Mouse (Mus musculus) limb, embryonic 14.5 days (tissue): ENCODE measurements at regions not wholly inside any gene's neighbourhood (a gene's known extent, or its start where the extent isn't known, plus 50 kb on each side); places are given as distances from the start of the nearest gene placed in this dataset.

ENCODE experiments used
- ATAC-seq: fragments of 200-750 bp; cut with Nextera tagmentation; 2 replicates; pipeline ENCODE4 v1.8.0; 2017; ENCODE audit warnings: low read depth, moderate number of reproducible peaks, moderate TSS enrichment; ENCODE audit not compliant: low FRiP score
- DNase-seq: peaks from one replicate; pipeline ENCODE4 v3.0.0-alpha.2; 2015; ENCODE audit warnings: low spot score
- H3K27ac ChIP-seq: fragments of 300-500 bp; sonication (generic); replicated peaks from 2 replicates; pipeline ENCODE4 v1.5.1; 2014; ENCODE audit warnings: low read depth, mild to moderate bottlenecking, low read length, moderate library complexity, mixed read lengths
- H3K27me3 ChIP-seq: fragments of 300-500 bp; sonication (generic); 2 replicates; pipeline ENCODE4 v1.6.1; 2014; ENCODE audit warnings: low read length, mixed read lengths; ENCODE audit not compliant: control insufficient read depth, insufficient read depth
- H3K36me3 ChIP-seq: fragments of 300-500 bp; sonication (generic); 2 replicates; pipeline ENCODE4 v1.6.1; 2014; ENCODE audit warnings: mild to moderate bottlenecking, low read length, moderate library complexity, mixed read lengths; ENCODE audit not compliant: control insufficient read depth, insufficient read depth
- H3K4me1 ChIP-seq: fragments of 300-500 bp; sonication (generic); 2 replicates; pipeline ENCODE4 v1.6.1; 2014; ENCODE audit warnings: antibody characterized with exemption, low read length, mixed read lengths; ENCODE audit not compliant: control insufficient read depth, insufficient read depth
- H3K4me2 ChIP-seq: fragments of 300-500 bp; sonication (generic); replicated peaks from 2 replicates; pipeline ENCODE4 v1.6.1; 2014; ENCODE audit warnings: low read depth, mild to moderate bottlenecking, low read length, moderate library complexity; ENCODE audit not compliant: severe bottlenecking
- H3K4me3 ChIP-seq: fragments of 300-500 bp; sonication (generic); replicated peaks from 2 replicates; pipeline ENCODE4 v1.5.1; 2014; ENCODE audit warnings: low read length
- H3K9ac ChIP-seq: fragments of 300-500 bp; sonication (generic); 2 replicates; pipeline ENCODE4 v1.6.1; 2014; ENCODE audit warnings: mild to moderate bottlenecking, low read depth, low read length, moderate library complexity; ENCODE audit not compliant: severe bottlenecking
- H3K9me3 ChIP-seq: fragments of 300-500 bp; sonication (generic); 2 replicates; pipeline ENCODE4 v1.6.1; 2016; ENCODE audit warnings: low read length; ENCODE audit not compliant: control insufficient read depth
- POLR2A ChIP-seq: fragments of 200-500 bp; IDR thresholded peaks from 2 replicates; pipeline ENCODE4 v1.8.0; 2012; ENCODE audit warnings: inconsistent platforms, mild to moderate bottlenecking, moderate library complexity, borderline replicate concordance; ENCODE audit not compliant: insufficient read depth, insufficient read length; ENCODE audit errors: extremely low read depth
- WGBS: fragments of 180-500 bp; shearing (Covaris S2); extraction: QIAGEN DNeasy Blood & Tissue Kit; methylation state at CpG from one replicate; pipeline ENCODE4 v1.1.7; 2014; 5-methylcytosine and 5-hydroxymethylcytosine counted together

DNA sequence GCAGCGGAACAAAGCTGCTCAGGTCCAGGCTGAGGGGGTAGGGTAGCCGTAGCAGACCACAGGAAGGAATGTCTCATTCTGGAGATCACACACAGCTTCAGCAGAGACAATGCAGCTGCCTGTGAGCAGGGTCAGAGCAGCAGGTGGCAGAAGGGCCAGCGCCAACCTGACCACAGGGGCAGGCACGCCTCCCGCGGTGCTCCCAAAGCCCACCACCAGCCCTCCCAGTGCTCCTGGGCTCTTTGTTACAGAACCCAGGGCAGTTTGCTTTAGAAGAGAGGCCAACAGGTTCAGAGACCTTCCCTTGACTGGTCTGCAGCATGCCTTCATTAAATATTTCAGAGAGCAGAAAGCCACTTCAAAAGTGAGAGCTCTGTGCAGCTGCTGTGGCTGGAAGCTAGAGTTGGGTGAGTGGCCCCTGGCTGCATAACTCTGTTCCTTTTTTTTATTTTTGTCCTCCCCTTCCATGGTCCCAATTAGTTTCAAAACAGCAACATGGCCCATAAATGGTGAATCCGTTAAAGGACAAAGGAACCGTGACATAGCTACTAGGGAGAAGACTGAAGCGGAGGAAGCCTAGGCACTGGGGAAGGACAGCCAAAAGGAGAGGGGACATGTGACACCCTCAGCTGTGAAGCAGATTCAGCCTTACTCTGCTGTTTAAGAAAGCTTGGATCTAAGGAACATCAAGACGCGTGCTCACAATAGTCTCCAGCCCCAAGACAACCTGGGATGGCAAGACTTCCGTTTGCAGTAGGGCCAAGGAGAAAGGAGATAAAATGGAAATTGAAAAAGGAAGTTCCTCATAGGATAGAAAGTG is 350.9 kb upstream of the Cdh5 start:
- Histone ChIP-seq H3K27me3 (no peaks in the 10 kb centered on the region), H3K9me3 (no peaks in the 10 kb centered on the region), H3K4me1 (peaks cover 7% of the 10 kb centered on the region), H3K4me3 (no peak overlapping the region), H3K27ac (no peak overlapping the region), H3K4me2 (no peak overlapping the region), H3K9ac (0 out of 2 replicates have a peak overlapping the region, but pooled peaks have one; percentile 4), H3K36me3 (no peaks in the 10 kb centered on the region)
- TF ChIP-seq POLR2A, result no peak
- DNase-seq (no peak), ATAC-seq (peak; percentile 62)
- 43% methylated on average over 12 of the region's 12 CpGs for WGBS

DNA sequence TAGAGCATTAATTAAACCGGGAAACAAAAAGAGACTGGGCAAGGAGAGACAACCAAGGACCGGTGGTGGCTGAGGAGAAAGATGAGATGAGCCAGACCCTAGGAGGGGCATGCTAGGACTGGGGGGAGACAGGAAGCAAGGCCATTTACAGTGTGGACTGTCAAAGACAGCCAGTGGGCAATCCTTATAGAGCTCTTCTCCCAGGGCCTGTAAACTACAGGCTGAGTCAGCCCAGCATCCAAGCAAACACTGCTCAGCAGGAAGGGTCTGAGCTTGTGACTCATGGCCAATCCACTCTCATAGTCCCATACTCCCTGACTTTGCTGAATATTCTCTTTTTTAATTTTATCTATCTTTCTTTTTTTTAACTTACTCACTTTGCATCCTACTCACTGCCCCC is 350.3 kb upstream of the Cdh5 start:
- H3K9ac ChIP-seq, result no peak overlapping the region
- no peaks in the 10 kb centered on the region for H3K36me3 ChIP-seq
- no peak overlapping the region for H3K4me3 ChIP-seq
- whole genome bisulfite sequencing, result 78% methylated on average over 2 of the region's 2 CpGs
- no peak for TF ChIP-seq POLR2A
- H3K27ac ChIP-seq, result no peak overlapping the region
- no peak overlapping the region for H3K4me2 ChIP-seq
- H3K4me1 ChIP-seq, result peaks cover 7% of the 10 kb centered on the region
- H3K9me3 ChIP-seq, result no peaks in the 10 kb centered on the region
- ATAC-seq, result no peak
- no peaks in the 10 kb centered on the region for H3K27me3 ChIP-seq
- DNase-seq, result no peak

DNA sequence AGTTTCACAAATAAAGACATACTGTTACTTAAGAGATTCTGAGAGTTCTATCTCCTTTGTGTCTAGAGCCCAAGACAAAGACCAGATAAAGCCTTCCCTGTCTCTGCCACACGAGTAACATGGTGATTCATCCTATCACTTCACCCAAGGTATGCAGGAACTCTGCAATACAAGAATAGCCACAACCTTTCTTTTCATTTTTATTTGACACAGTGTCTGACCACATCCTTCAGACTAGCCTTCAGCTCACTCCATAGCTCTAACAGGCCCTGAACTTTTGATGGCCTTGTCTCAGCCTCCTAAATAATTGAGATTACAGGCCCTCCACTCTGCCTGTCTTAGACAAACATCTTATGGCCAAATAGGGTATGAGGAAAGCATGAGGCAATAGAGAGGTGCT is 337.6 kb upstream of the Cdh5 start:
- Histone ChIP-seq H3K27me3 (no peaks in the 10 kb centered on the region), H3K4me1 (no peaks in the 10 kb centered on the region), H3K4me3 (no peak overlapping the region), H3K4me2 (no peak overlapping the region), H3K27ac (no peak overlapping the region), H3K36me3 (no peaks in the 10 kb centered on the region), H3K9ac (no peak overlapping the region), H3K9me3 (no peaks in the 10 kb centered on the region)
- DNase-seq (no peak), ATAC-seq (no peak)
- WGBS, result 64% methylated on average over 1 of the region's 1 CpGs
- TF ChIP-seq POLR2A, result no peak

DNA sequence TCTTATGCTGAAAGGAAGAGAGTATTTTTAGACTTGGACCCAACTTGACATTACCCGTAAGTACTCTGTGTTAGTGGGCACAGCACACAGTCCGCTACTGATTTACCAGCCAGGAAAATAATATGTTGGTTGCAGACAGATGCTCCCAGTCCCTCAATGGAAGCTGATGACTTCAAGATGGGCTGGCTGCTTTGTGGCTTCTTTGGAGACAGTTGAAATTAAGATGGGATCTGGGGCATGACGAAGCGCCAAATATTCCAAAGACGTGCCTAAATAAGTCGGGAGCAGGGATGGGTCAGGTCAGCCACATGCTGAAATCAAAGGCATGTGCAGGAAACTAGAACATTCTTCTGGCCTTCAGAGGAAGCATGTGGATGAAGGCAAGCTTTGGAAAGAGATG is 321.8 kb upstream of the Cdh5 start:
- WGBS, result 72% methylated on average over 6 of the region's 6 CpGs
- Histone ChIP-seq H3K4me1 (no peaks in the 10 kb centered on the region; the same call in 1 of the 2 replicates), H3K4me3 (no peak overlapping the region), H3K36me3 (no peaks in the 10 kb centered on the region), H3K4me2 (no peak overlapping the region), H3K9me3 (no peaks in the 10 kb centered on the region), H3K27ac (no peak overlapping the region), H3K9ac (no peak overlapping the region), H3K27me3 (no peaks in the 10 kb centered on the region)
- ATAC-seq, result no peak
- DNase-seq, result peak; percentile 69
- no peak for TF ChIP-seq POLR2A

DNA sequence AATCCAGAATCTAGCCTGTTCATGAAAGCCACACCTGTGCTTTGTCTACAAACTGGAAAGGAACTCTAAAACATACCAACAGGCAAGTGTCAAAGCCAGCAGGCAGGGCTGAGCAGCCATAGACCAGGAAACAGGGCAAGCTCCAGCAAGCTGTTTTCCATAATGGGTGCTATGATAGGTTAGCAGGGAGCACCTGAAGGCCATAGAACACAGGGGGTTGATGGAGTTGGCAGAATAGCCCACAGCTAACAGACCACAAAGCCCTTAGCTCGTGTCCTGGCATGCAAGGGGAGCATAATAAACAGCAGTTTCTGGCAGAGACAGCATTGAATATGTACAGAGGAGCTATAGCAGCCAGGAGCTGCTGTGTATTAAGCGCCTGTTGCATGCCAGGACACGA is 313.1 kb upstream of the Cdh5 start:
- Histone ChIP-seq H3K27me3 (no peaks in the 10 kb centered on the region), H3K4me1 (peaks cover 8% of the 10 kb centered on the region), H3K27ac (no peak overlapping the region), H3K4me3 (no peak overlapping the region), H3K4me2 (no peak overlapping the region), H3K36me3 (no peaks in the 10 kb centered on the region), H3K9me3 (no peaks in the 10 kb centered on the region), H3K9ac (no peak overlapping the region)
- WGBS, result 50% methylated on average over 3 of the region's 3 CpGs
- DNase-seq (no peak), ATAC-seq (no peak)
- TF ChIP-seq POLR2A, result no peak
